Mouse (Mus musculus) embryonic fibroblast, embryonic 13.5 days (primary cell): Measurements from ENCODE around the gene Rec8.

Experiments
- CTCF ChIP-seq: IDR thresholded peaks from 2 replicates; pipeline ENCODE4 v1.5.1; 2011; ENCODE audit warnings: mild to moderate bottlenecking, control low read depth, low read length, moderate library complexity, borderline replicate concordance; ENCODE audit not compliant: insufficient read depth
- POLR2A ChIP-seq: IDR thresholded peaks from 2 replicates; pipeline ENCODE4 v1.6.1; 2011; ENCODE audit warnings: low read depth, mild to moderate bottlenecking, control low read depth, low read length, moderate library complexity

DNA sequence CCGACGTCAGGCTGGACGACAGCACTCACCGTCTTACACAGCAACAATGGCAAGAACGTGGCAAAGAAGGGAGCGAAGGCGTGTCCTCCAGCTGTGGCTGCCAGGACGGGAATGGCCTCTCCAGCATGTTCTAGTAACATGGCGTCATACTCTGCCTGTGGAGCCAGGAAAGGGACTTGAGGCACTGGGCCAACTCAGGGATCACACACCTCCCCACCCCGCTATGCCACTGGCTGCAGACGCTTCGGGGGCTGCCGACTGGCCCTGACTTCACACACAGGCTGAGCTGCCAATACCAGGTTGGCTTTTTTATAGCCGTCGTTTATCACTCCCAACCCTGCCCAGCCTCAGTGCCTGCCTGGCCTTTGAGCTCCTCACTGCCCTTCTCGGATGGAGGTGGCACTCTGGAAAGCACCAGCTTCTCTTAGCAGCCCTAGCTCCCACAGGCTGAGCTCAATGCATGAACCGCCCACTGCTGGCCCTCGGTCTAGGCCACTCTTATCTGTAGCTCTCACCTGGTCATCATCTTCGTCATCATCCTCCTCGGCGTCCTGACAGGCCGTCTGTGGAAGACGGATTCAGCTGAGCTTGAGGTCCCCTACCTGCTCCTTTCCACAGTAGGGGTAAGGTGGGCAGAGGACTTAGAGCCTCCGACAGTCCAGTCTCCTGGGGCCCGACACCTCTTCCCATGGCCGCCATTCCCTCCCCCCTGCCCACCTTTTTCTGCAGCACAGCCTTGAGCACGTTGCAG, 10.4 kb downstream of the Rec8 start:
- no peak for TF ChIP-seq POLR2A
- TF ChIP-seq CTCF = no peak
